Mouse (Mus musculus) limb, embryonic 12.5 days (tissue): ENCODE measurements around the gene Erg. TPM values are rescaled to one million over a fixed set of nuclear protein-coding genes. Genes with fewer than 3 reads are reported as not detected.

Experiments
- ATAC-seq: fragments of 200-750 bp; cut with Nextera tagmentation; 2 replicates; pipeline ENCODE4 v1.8.0; 2017; ENCODE audit warnings: low read depth, moderate TSS enrichment; ENCODE audit not compliant: insufficient number of reproducible peaks, insufficient read depth, low FRiP score, low TSS enrichment
- H3K27ac ChIP-seq: fragments of 300-500 bp; sonication (generic); 2 replicates; pipeline ENCODE4 v1.5.1; 2016; ENCODE audit warnings: mild to moderate bottlenecking, moderate library complexity
- H3K27me3 ChIP-seq: fragments of 300-500 bp; sonication (generic); 2 replicates; pipeline ENCODE4 v1.6.1; 2016; ENCODE audit warnings: mild to moderate bottlenecking, moderate library complexity
- H3K36me3 ChIP-seq: fragments of 300-500 bp; sonication (generic); 2 replicates; pipeline ENCODE4 v1.6.1; 2016; ENCODE audit warnings: mild to moderate bottlenecking, moderate library complexity
- H3K4me1 ChIP-seq: fragments of 300-500 bp; sonication (generic); replicated peaks from 2 replicates; pipeline ENCODE4 v1.6.1; 2016
- H3K4me2 ChIP-seq: fragments of 300-500 bp; sonication (generic); 2 replicates; pipeline ENCODE4 v1.6.1; 2016; ENCODE audit warnings: mild to moderate bottlenecking, moderate library complexity
- H3K4me3 ChIP-seq: fragments of 300-500 bp; sonication (generic); replicated peaks from 2 replicates; pipeline ENCODE4 v1.5.1; 2016; ENCODE audit warnings: mild to moderate bottlenecking
- H3K9ac ChIP-seq: fragments of 300-500 bp; sonication (generic); replicated peaks from 2 replicates; pipeline ENCODE4 v1.6.1; 2016; ENCODE audit warnings: mild to moderate bottlenecking, moderate library complexity
- H3K9me3 ChIP-seq: fragments of 300-500 bp; sonication (generic); 2 replicates; pipeline ENCODE4 v1.6.1; 2016; ENCODE audit warnings: mild to moderate bottlenecking, moderate library complexity
- WGBS: fragments of 180-500 bp; shearing (Covaris S2); methylation state at CpG from one replicate; pipeline ENCODE4 v1.1.7; 2016; 5-methylcytosine and 5-hydroxymethylcytosine counted together
- polyA plus RNA-seq: library from polyadenylated mRNA; unstranded; fragments of >200 nt; fragmentation: Nextera tagmentation; extraction: Ambion mirVana; gene quantifications from 2 replicates; pipeline ENCODE4 v1.2.1, GENCODE M21; 2016

Erg gene
- polyA plus RNA-seq, 1 experiment from 2014 or later = 17.3 TPM

GRCm38 (mm10) chr16:95388292-95388691, 198.1 kb downstream of the Erg start:
- 92% methylated on average over 5 of the region's 5 CpGs for WGBS
- Histone ChIP-seq H3K27ac (no peak overlapping the region), H3K4me2 (no peak overlapping the region), H3K27me3 (no peaks in the 10 kb centered on the region), H3K9me3 (peaks cover 8% of the 10 kb centered on the region), H3K4me3 (no peak overlapping the region), H3K36me3 (peaks cover 31% of the 10 kb centered on the region), H3K9ac (no peak overlapping the region), H3K4me1 (no peaks in the 10 kb centered on the region)
- no peak for ATAC-seq

GRCm38 (mm10) chr16:95387008-95387407, 199.4 kb downstream of the Erg start:
- Histone ChIP-seq H3K9ac (no peak overlapping the region), H3K36me3 (peaks cover 31% of the 10 kb centered on the region), H3K27ac (no peak overlapping the region), H3K4me1 (no peaks in the 10 kb centered on the region), H3K4me2 (no peak overlapping the region), H3K27me3 (no peaks in the 10 kb centered on the region), H3K9me3 (peaks cover 8% of the 10 kb centered on the region), H3K4me3 (no peak overlapping the region)
- 98% methylated on average over 2 of the region's 2 CpGs for WGBS
- ATAC-seq = no peak

- H3K9ac ChIP-seq = no peak overlapping the region
- H3K4me2 ChIP-seq = no peak overlapping the region
- peaks cover 8% of the 10 kb centered on the region for H3K9me3 ChIP-seq
- no peaks in the 10 kb centered on the region for H3K27me3 ChIP-seq
- peaks cover 31% of the 10 kb centered on the region for H3K36me3 ChIP-seq
- no peak overlapping the region for H3K27ac ChIP-seq
- no peaks in the 10 kb centered on the region for H3K4me1 ChIP-seq
- WGBS = 90% methylated on average over 7 of the region's 7 CpGs
- no peak overlapping the region for H3K4me3 ChIP-seq
- no peak for ATAC-seq
Measured at GRCm38 (mm10) chr16:95385299-95385973, 201.0 kb downstream of the Erg start.

GRCm38 (mm10) chr16:95384590-95385148, 201.7 kb downstream of the Erg start:
- H3K4me2 ChIP-seq = no peak overlapping the region
- no peaks in the 10 kb centered on the region for H3K27me3 ChIP-seq
- H3K36me3 ChIP-seq = peaks cover 32% of the 10 kb centered on the region
- no peak overlapping the region for H3K27ac ChIP-seq
- H3K4me3 ChIP-seq = no peak overlapping the region
- WGBS = 93% methylated on average over 9 of the region's 9 CpGs
- H3K4me1 ChIP-seq = no peaks in the 10 kb centered on the region
- no peak for ATAC-seq
- H3K9me3 ChIP-seq = peaks cover 8% of the 10 kb centered on the region
- H3K9ac ChIP-seq = no peak overlapping the region

DNA sequence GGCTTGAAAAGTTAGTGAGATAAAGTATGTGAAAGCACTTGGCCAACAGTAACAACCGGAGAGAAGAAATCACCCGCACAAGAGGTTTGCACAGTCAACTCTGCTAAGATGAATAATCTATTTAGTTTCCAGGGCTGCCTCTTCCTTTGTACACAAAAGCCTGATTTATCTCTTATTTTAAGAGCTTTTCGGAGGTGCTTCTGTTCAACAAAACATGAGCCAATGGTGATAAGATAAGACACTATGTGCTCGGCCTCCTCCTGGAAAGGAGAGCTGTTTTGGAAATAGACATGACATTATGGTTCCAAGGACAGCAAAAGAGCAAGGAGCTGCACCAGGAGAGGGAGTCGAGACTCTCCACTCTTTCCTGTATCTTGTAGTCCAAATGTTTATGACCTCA, 204.1 kb downstream of the Erg start:
- WGBS = 87% methylated on average over 5 of the region's 5 CpGs
- ATAC-seq = no peak

DNA sequence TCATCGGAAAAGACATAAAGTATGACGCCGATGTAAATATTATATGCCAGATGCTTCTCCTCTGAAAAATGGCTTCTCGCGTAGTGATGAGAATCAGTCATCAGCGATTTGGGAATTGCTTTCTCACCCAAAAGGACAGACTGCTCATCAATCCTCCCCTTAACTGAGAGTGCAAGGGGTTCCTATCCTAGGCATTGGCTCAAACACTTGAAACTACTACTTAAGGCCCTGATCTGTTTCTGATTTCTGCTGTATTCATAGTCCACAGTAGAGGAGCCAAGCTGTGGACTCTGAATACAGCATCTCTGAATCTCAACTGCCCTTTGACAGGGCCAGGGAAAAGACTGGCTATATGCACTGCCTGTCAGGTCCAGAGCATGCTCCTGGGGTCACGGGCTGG, 209.6 kb downstream of the Erg start:
- 86% methylated on average over 7 of the region's 7 CpGs for WGBS
- Histone ChIP-seq H3K27ac (0 out of 2 replicates have a peak overlapping the region, but pooled peaks have one; percentile 24), H3K4me1 (peaks cover 16% of the 10 kb centered on the region), H3K4me3 (no peak overlapping the region), H3K9me3 (no peaks in the 10 kb centered on the region), H3K27me3 (no peaks in the 10 kb centered on the region), H3K4me2 (no peak overlapping the region), H3K9ac (no peak overlapping the region), H3K36me3 (peaks cover 26% of the 10 kb centered on the region)
- no peak for ATAC-seq

More for the DNA sequence above, 204.1 kb downstream of the Erg start:
- Histone ChIP-seq H3K4me1 (no peaks in the 10 kb centered on the region), H3K4me3 (no peak overlapping the region), H3K4me2 (no peak overlapping the region), H3K9ac (no peak overlapping the region), H3K9me3 (peaks cover 8% of the 10 kb centered on the region), H3K27ac (no peak overlapping the region), H3K27me3 (no peaks in the 10 kb centered on the region), H3K36me3 (peaks cover 29% of the 10 kb centered on the region)

GRCm38 (mm10) chr16:95376364-95376763, 210.0 kb downstream of the Erg start:
- H3K4me1 ChIP-seq = peaks cover 16% of the 10 kb centered on the region
- no peaks in the 10 kb centered on the region for H3K27me3 ChIP-seq
- peaks cover 26% of the 10 kb centered on the region for H3K36me3 ChIP-seq
- no peak overlapping the region for H3K4me3 ChIP-seq
- no peaks in the 10 kb centered on the region for H3K9me3 ChIP-seq
- no peak overlapping the region for H3K9ac ChIP-seq
- H3K4me2 ChIP-seq = no peak overlapping the region
- ATAC-seq = no peak
- no peak overlapping the region for H3K27ac ChIP-seq
- 76% methylated on average over 11 of the region's 11 CpGs for WGBS

GRCm38 (mm10) chr16:95374646-95375045, 211.7 kb downstream of the Erg start:
- no peak for ATAC-seq
- H3K4me2 ChIP-seq = no peak overlapping the region
- no peak overlapping the region for H3K27ac ChIP-seq
- H3K4me1 ChIP-seq = peaks cover 16% of the 10 kb centered on the region
- WGBS = 63% methylated on average over 4 of the region's 4 CpGs
- H3K9me3 ChIP-seq = no peaks in the 10 kb centered on the region
- no peak overlapping the region for H3K9ac ChIP-seq
- H3K4me3 ChIP-seq = no peak overlapping the region
- peaks cover 21% of the 10 kb centered on the region; the same call in 1 of the 2 replicates for H3K36me3 ChIP-seq
- no peaks in the 10 kb centered on the region for H3K27me3 ChIP-seq

- Histone ChIP-seq H3K4me3 (no peak overlapping the region), H3K36me3 (0 out of 2 replicates have a peak, but pooled peaks cover 10% of the 10 kb centered on the region), H3K9me3 (no peaks in the 10 kb centered on the region), H3K4me1 (peaks cover 16% of the 10 kb centered on the region), H3K27me3 (no peaks in the 10 kb centered on the region), H3K4me2 (no peak overlapping the region), H3K27ac (no peak overlapping the region), H3K9ac (no peak overlapping the region)
- 95% methylated on average over 9 of the region's 9 CpGs for WGBS
- no peak for ATAC-seq
Measured at GRCm38 (mm10) chr16:95372960-95373359, 213.4 kb downstream of the Erg start.

DNA sequence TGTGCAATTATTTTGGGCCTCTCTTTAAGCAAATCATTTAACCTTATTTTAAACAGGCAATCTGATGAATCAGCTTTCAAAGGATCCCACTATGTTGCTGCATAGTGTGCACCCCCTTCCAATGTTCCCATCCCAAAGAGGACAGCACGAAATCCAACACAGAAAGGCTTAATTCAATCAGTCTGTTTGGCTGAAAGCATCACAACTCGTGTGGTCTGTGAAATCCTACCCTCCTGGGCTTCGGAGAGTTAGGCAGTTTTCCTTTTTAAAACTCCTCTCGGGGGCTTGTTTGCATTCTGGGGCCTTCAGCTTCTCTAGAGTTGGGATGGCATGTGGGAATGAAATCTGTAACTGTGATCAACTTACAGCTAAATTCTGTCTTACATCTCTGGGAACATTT, 214.7 kb downstream of the Erg start:
- Histone ChIP-seq H3K9me3 (no peaks in the 10 kb centered on the region), H3K27me3 (no peaks in the 10 kb centered on the region), H3K4me3 (no peak overlapping the region), H3K4me1 (peaks cover 19% of the 10 kb centered on the region), H3K36me3 (peaks cover 13% of the 10 kb centered on the region; the same call in 1 of the 2 replicates), H3K9ac (no peak overlapping the region), H3K27ac (no peak overlapping the region), H3K4me2 (no peak overlapping the region)
- no peak for ATAC-seq
- WGBS = 41% methylated on average over 4 of the region's 4 CpGs

- 81% methylated on average over 19 of the region's 19 CpGs for WGBS
- H3K27me3 ChIP-seq = no peaks in the 10 kb centered on the region
- H3K36me3 ChIP-seq = peaks cover 10% of the 10 kb centered on the region; the same call in 1 of the 2 replicates
- no peak overlapping the region for H3K9ac ChIP-seq
- H3K4me2 ChIP-seq = no peak overlapping the region
- no peaks in the 10 kb centered on the region for H3K9me3 ChIP-seq
- no peak for ATAC-seq
- H3K4me1 ChIP-seq = peaks cover 3% of the 10 kb centered on the region; the same call in 1 of the 2 replicates
- H3K4me3 ChIP-seq = no peak overlapping the region
- H3K27ac ChIP-seq = no peak overlapping the region
Measured at GRCm38 (mm10) chr16:95366989-95367765, 219.2 kb downstream of the Erg start.
